Mouse (Mus musculus): Measurements from ENCODE around the gene Gm6871. TPM values are rescaled to one million over a fixed set of nuclear protein-coding genes. Genes with fewer than 3 reads are reported as not detected.
A peak's percentile ranks its signal among the peaks of the same experiment; 100 is the strongest.

Gm6871 gene
- total and polyA plus RNA-seq, 3 experiments: not detected

DNA sequence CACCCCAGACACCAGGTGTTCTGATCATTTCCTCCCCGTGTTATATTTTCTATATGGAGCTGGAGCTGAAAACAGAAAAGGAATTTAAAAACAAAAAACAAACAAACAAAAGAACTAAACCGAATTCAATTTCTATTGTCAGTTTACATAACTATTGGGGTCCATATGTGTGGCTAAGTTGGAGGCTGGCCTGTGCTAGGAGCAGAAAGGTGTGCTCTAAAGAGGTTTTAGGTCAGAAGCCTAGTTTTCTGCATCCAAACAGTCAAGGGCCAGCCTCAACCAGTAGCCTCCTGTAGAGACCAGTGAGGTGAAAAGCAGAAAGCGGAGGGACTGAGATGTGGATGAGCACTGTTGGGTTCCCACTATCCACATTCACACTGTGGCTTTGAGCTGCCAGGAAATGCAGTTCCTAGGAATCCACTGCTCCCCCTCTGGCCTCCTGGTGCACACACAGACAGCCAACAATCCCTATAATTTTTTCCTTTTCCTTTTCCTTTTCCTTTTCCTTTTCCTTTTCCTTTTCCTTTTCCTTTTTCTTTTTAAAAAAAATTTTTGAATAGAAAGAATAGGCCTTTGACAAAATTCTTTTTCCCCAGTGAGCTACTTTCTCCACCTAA is 26.6 kb upstream of the Gm6871 start:
- TF ChIP-seq MAZ (IDR thresholded peaks at IDR 0.05; ENCODE audit: low read depth, low read length): no peak
- TF ChIP-seq E2F4 (IDR thresholded peaks at IDR 0.05; ENCODE audit: borderline replicate concordance, low read depth, low read length): no peak
- no peak for TF ChIP-seq NELFE (IDR thresholded peaks at IDR 0.05; ENCODE audit: low read depth, low read length)
- no peak for TF ChIP-seq POLR2AphosphoS5 (IDR thresholded peaks at IDR 0.05; ENCODE audit: borderline replicate concordance, low read depth, low read length)
- TF ChIP-seq MAFK (IDR thresholded peaks at IDR 0.05; ENCODE audit: borderline replicate concordance, low read depth, low read length): no peak
- TF ChIP-seq ZKSCAN1 (IDR thresholded peaks at IDR 0.05; ENCODE audit: low read depth, low read length): no peak
- no peaks in the 10 kb centered on the region for H3K9me3 ChIP-seq (replicated peaks; ENCODE audit: insufficient read depth, low read length)
- peaks cover 0 to 2% of the 10 kb centered on the region in 2 experiments; a peak in 2 of 4 replicates for H3K36me3 ChIP-seq (ENCODE audit: control insufficient read depth in 1 of 2, insufficient read depth in 2 of 2, low read length in 2 of 2)
- H3K27me3 ChIP-seq (ENCODE audit: control insufficient read depth in 1 of 2, insufficient read depth in 2 of 2, low read length in 2 of 2): no peaks in the 10 kb centered on the region
- DNase-seq (ENCODE audit: low read depth, low spot score): peak; percentile 14
- peak overlapping the region; percentile 64 to 74 for H3K4me3 ChIP-seq (ENCODE audit: control insufficient read depth in 1 of 2, insufficient read depth in 1 of 2, low read depth in 2 of 2, low read length in 2 of 2)
- H3K4me1 ChIP-seq (ENCODE audit: control insufficient read depth in 1 of 2, insufficient read depth in 2 of 2, low read length in 2 of 2): peaks cover 0 to 7% of the 10 kb centered on the region in 2 experiments; a peak in 2 of 4 replicates
- H3K9ac ChIP-seq (ENCODE audit: control insufficient read depth, low read depth, low read length, poor library complexity, severe bottlenecking): peak overlapping the region; percentile 71
- H3K79me2 ChIP-seq (ENCODE audit: control insufficient read depth, insufficient read depth, low read length, poor library complexity): peaks cover 5% of the 10 kb centered on the region
- no peak overlapping the region for H3K27ac ChIP-seq (ENCODE audit: control insufficient read depth, low read depth, low read length)

DNA sequence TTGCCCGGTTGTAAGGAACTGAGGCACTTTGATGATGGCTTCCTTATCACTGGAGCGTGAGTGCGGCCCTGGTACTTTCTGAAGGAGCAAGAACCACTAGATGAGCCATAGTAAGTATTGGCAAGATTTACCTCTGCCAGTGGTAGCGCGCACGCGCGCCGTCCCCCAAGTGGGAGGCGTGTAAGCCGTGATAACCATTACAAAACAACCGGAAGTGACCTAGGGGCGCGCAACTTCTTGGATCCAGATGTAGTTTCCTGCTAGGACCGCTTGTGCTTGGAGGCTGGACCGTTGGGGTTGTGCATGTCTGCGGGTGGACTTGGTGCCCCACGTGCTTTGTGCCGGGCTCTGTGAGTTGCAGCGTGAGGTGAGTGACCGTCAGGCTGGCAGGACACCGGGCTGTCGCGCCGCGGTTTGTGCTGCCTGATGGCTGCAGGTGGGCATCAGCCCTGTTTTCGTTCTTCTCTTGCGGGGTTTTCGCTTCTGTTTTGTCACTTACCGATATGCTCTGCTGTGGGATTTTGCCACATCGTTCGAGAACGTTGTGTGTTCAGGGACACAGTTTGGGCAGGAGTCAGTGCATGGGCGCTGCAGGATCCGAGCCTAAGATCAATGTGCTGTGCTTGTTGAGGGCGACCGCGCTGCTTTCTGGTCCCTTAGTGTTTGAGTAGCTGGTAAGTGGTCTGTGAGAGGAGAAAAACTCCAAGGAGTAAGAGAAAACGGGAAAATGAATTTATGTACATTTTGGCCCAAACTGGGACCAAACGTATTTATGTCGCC is 25.8 kb upstream of the Gm6871 start, which contains the start of gene 2610021A01Rik:
2610021A01Rik (plus strand) TSS at position 197 of the 780 bp plus-strand sequence.
- Histone ChIP-seq H3K27ac (ENCODE audit: control insufficient read depth, low read depth, low read length) (peak within 1 kb of the TSS; percentile 45), H3K79me2 (ENCODE audit: control insufficient read depth, insufficient read depth, low read length, poor library complexity) (peaks cover 5% of the 10 kb centered on the region)
- DNase-seq (ENCODE audit: low read depth, low spot score): peak; percentile 89
- TF ChIP-seq JUND (IDR thresholded peaks at IDR 0.05; ENCODE audit: low read depth, low read length) (no peak), CHD2 (IDR thresholded peaks at IDR 0.05; ENCODE audit: low read length) (no peak), ZMIZ1 (IDR thresholded peaks at IDR 0.05; ENCODE audit: low read depth, low read length) (no peak), ZNF384 (IDR thresholded peaks at IDR 0.05; ENCODE audit: low read depth, low read length) (no peak), USF1 (IDR thresholded peaks at IDR 0.05; ENCODE audit: low read depth, low read length) (no peak), ZC3H11A (IDR thresholded peaks at IDR 0.05; ENCODE audit: low read depth, low read length) (no peak), TAL1 (IDR thresholded peaks at IDR 0.05; ENCODE audit: low read length) (no peak), E2F4 (IDR thresholded peaks at IDR 0.05; ENCODE audit: borderline replicate concordance, low read depth, low read length) (no peak), CHD1 (IDR thresholded peaks at IDR 0.05; ENCODE audit: low read depth, low read length) (no peak), TCF12 (IDR thresholded peaks at IDR 0.05; ENCODE audit: low read depth, low read length) (no peak), ELF1 (IDR thresholded peaks at IDR 0.05; ENCODE audit: low read depth, low read length) (no peak), POLR2A (IDR thresholded peaks at IDR 0.05; ENCODE audit: control insufficient read depth in 1 of 2, insufficient read depth in 1 of 2, low read depth in 1 of 2, low read length in 2 of 2, poor library complexity in 1 of 2) (peak in 1 of 2 experiments; percentile 46; a peak in 1 of 4 replicates), NRF1 (IDR thresholded peaks at IDR 0.05; ENCODE audit: insufficient read depth, low read depth, low read length, poor library complexity, severe bottlenecking) (peak; percentile 62), GABPA (IDR thresholded peaks at IDR 0.05; ENCODE audit: low read depth, low read length) (no peak), RAD21 (IDR thresholded peaks at IDR 0.05; ENCODE audit: low read depth, low read length) (no peak), RCOR1 (IDR thresholded peaks at IDR 0.05; ENCODE audit: low read depth, low read length) (no peak), MAFK (IDR thresholded peaks at IDR 0.05; ENCODE audit: borderline replicate concordance, low read depth, low read length) (no peak), EP300 (IDR thresholded peaks at IDR 0.05; ENCODE audit: low read depth in 1 of 2, low read length in 2 of 2) (no peak), HCFC1 (IDR thresholded peaks at IDR 0.05; ENCODE audit: low read depth, low read length) (peak; percentile 76), USF2 (IDR thresholded peaks at IDR 0.05; ENCODE audit: borderline replicate concordance in 1 of 2, insufficient read depth in 1 of 2, low read depth in 1 of 2, low read length in 2 of 2) (no peak), ZKSCAN1 (IDR thresholded peaks at IDR 0.05; ENCODE audit: low read depth, low read length) (no peak), KAT2A (conservative IDR thresholded peaks at IDR 0.05; ENCODE audit: low read depth, low read length) (no peak), POLR2AphosphoS2 (IDR thresholded peaks at IDR 0.05; ENCODE audit: low read length) (no peak), MAX (IDR thresholded peaks at IDR 0.05; ENCODE audit: low read length) (no peak), ETS1 (IDR thresholded peaks at IDR 0.05; ENCODE audit: low read depth, low read length) (no peak), CTCF (IDR thresholded peaks at IDR 0.05 in 2 of 3, conservative IDR thresholded peaks at IDR 0.05 in 1 of 3; ENCODE audit: control insufficient read depth in 1 of 3, insufficient read depth in 1 of 3, low read depth in 2 of 3, low read length in 3 of 3, poor library complexity in 1 of 3, severe bottlenecking in 1 of 3) (no peak)

More for the DNA sequence above, 25.8 kb upstream of the Gm6871 start, which contains the start of gene 2610021A01Rik:
- Histone ChIP-seq H3K9ac (ENCODE audit: control insufficient read depth, low read depth, low read length, poor library complexity, severe bottlenecking) (peak within 1 kb of the TSS; percentile 71), H3K27me3 (ENCODE audit: control insufficient read depth in 1 of 2, insufficient read depth in 2 of 2, low read length in 2 of 2) (no peaks in the 10 kb centered on the region), H3K4me1 (ENCODE audit: control insufficient read depth in 1 of 2, insufficient read depth in 2 of 2, low read length in 2 of 2) (peaks cover 0 to 7% of the 10 kb centered on the region in 2 experiments; a peak in 2 of 4 replicates), H3K9me3 (replicated peaks; ENCODE audit: insufficient read depth, low read length) (no peaks in the 10 kb centered on the region), H3K36me3 (ENCODE audit: control insufficient read depth in 1 of 2, insufficient read depth in 2 of 2, low read length in 2 of 2) (peaks cover 0 to 2% of the 10 kb centered on the region in 2 experiments; a peak in 2 of 4 replicates), H3K4me3 (ENCODE audit: control insufficient read depth in 1 of 2, insufficient read depth in 1 of 2, low read depth in 2 of 2, low read length in 2 of 2) (peak within 1 kb of the TSS; percentile 64 to 74)
